Mouse (Mus musculus): ENCODE data around the gene Myb. TPM values are rescaled to one million over a fixed set of nuclear protein-coding genes. Genes with fewer than 3 reads are reported as not detected.

Gene Myb
- total and polyA plus RNA-seq, 3 experiments, result 11.1 to 24.0 (median 19.1) TPM

DNA sequence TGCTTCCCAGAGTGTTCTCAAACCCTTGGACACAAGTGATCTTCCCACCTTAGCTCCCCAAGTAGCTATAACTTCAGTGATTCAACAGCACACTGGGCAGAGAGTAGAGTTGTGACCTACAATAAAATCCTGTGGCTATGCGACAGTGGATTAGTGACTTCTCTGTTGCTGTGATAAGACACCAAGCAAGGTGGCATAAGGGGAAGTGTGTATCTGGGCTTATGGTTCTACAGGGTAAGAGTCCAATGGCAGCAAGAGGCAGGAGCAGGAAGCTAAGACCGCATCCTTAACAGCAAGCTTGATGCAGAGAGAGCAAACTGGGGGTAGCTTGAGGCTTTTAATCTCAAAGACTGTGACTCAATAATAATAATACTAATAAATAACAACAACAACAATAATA lies 52.0 kb downstream of the Myb start:
- Histone ChIP-seq H3K27ac (ENCODE audit: insufficient read depth, low read depth) (no peak overlapping the region), H3K9me3 (replicated peaks; ENCODE audit: low read length) (peaks cover 5% of the 10 kb centered on the region), H3K4me1 (ENCODE audit: control insufficient read depth in 1 of 2, insufficient read depth in 2 of 2) (peaks cover 10 to 30% of the 10 kb centered on the region in 2 experiments), H3K4me2 (ENCODE audit: insufficient read depth, low read depth, poor library complexity, severe bottlenecking) (no peak overlapping the region), H3K4me3 (replicated peaks in 1 of 3; ENCODE audit: low read depth in 2 of 3, low read length in 2 of 3, poor library complexity in 1 of 3) (no peak overlapping the region), H3K27me3 (replicated peaks) (no peaks in the 10 kb centered on the region), H3K36me3 (replicated peaks in 1 of 2; ENCODE audit: control insufficient read depth in 1 of 2, insufficient read depth in 1 of 2, low read length in 1 of 2) (no peaks in the 10 kb centered on the region), H3K79me2 (replicated peaks; ENCODE audit: control insufficient read depth, extremely low read depth, insufficient read depth, poor library complexity, severe bottlenecking) (no peaks in the 10 kb centered on the region), H3K9ac (ENCODE audit: insufficient read depth, low read depth) (no peak overlapping the region)
- in situ Hi-C loops (cut with MboI; ENCODE audit: low pct_ligation_motif_present, low pct_unique_long_range_greater_than_20kb, low sequenced_read_pairs) (no loop called here), dilution Hi-C loops (cut with MboI; ENCODE audit: extremely low pct_ligation_motif_present, extremely low pct_unique_long_range_greater_than_20kb, low sequenced_read_pairs) (no loop called here)
- DNase-seq (ENCODE audit: extremely low read depth), result no peak
- no peak for TF ChIP-seq HCFC1 (IDR thresholded peaks at IDR 0.05; ENCODE audit: low read depth, low read length)
- TF ChIP-seq MEF2A (IDR thresholded peaks at IDR 0.05; ENCODE audit: borderline replicate concordance, low read depth, low read length), result no peak
- TF ChIP-seq CTCF (conservative IDR thresholded peaks at IDR 0.05 in 1 of 2, IDR thresholded peaks at IDR 0.05 in 1 of 2; ENCODE audit: low read depth in 2 of 2, low read length in 2 of 2), result no peak
- TF ChIP-seq TCF12 (IDR thresholded peaks at IDR 0.05; ENCODE audit: low read depth, low read length), result no peak
- no peak for TF ChIP-seq KAT2A (IDR thresholded peaks at IDR 0.05; ENCODE audit: insufficient replicate concordance, low read length)
- TF ChIP-seq POLR2A (IDR thresholded peaks at IDR 0.05; ENCODE audit: low read depth, low read length), result no peak
- no peak for TF ChIP-seq ZMIZ1 (IDR thresholded peaks at IDR 0.05; ENCODE audit: low read depth, low read length)
- TF ChIP-seq MXI1 (IDR thresholded peaks at IDR 0.05; ENCODE audit: low read depth, low read length), result no peak
- no peak for TF ChIP-seq BHLHE40 (IDR thresholded peaks at IDR 0.05; ENCODE audit: low read depth, low read length)
- no peak for TF ChIP-seq JUN (IDR thresholded peaks at IDR 0.05; ENCODE audit: insufficient read depth, low read depth, low read length)
- TF ChIP-seq RCOR1 (conservative IDR thresholded peaks at IDR 0.05; ENCODE audit: low read depth, low read length), result no peak
- TF ChIP-seq IRF4 (IDR thresholded peaks at IDR 0.05; ENCODE audit: low read depth, low read length), result no peak

DNA sequence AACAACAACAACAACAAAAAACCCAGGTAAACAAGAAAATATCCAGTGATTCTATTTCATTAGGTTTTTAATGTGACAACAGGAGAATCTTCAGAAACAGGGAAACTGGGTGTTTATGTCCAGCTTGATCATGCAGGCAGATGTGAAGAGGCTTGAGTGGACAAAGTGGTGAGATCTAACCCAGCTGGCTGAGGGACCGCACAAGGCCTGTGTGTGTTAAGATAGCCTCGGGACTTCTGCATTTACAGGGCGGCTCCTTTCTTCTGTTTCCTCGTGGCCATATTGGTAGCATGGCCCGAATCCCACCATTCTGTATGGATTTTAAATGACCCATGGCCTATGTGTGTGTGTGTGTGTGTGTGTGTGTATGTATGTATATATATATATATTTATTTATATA lies 52.6 kb downstream of the Myb start:
- no peak overlapping the region for H3K4me2 ChIP-seq (ENCODE audit: insufficient read depth, low read depth, poor library complexity, severe bottlenecking)
- H3K4me3 ChIP-seq (replicated peaks in 1 of 3; ENCODE audit: low read depth in 2 of 3, low read length in 2 of 3, poor library complexity in 1 of 3), result no peak overlapping the region
- TF ChIP-seq EP300 (IDR thresholded peaks at IDR 0.05; ENCODE audit: low read length) (no peak), SMC3 (IDR thresholded peaks at IDR 0.05; ENCODE audit: low read depth, low read length) (no peak), RCOR1 (conservative IDR thresholded peaks at IDR 0.05; ENCODE audit: low read depth, low read length) (no peak), BHLHE40 (IDR thresholded peaks at IDR 0.05; ENCODE audit: low read depth, low read length) (no peak), POLR2A (IDR thresholded peaks at IDR 0.05; ENCODE audit: low read depth, low read length) (no peak), USF1 (IDR thresholded peaks at IDR 0.05; ENCODE audit: low read depth, low read length) (no peak), CHD2 (IDR thresholded peaks at IDR 0.05; ENCODE audit: low read length) (no peak), UBTF (IDR thresholded peaks at IDR 0.05; ENCODE audit: low read depth, low read length) (no peak), ZMIZ1 (IDR thresholded peaks at IDR 0.05; ENCODE audit: low read depth, low read length) (no peak), CTCF (conservative IDR thresholded peaks at IDR 0.05 in 1 of 2, IDR thresholded peaks at IDR 0.05 in 1 of 2; ENCODE audit: low read depth in 2 of 2, low read length in 2 of 2) (no peak), ETS1 (conservative IDR thresholded peaks at IDR 0.05; ENCODE audit: low read depth, low read length) (no peak), KAT2A (IDR thresholded peaks at IDR 0.05; ENCODE audit: insufficient replicate concordance, low read length) (no peak), GABPA (IDR thresholded peaks at IDR 0.05; ENCODE audit: insufficient replicate concordance, low read depth, low read length) (no peak), CHD1 (IDR thresholded peaks at IDR 0.05; ENCODE audit: low read depth, low read length) (no peak), E2F4 (IDR thresholded peaks at IDR 0.05; ENCODE audit: insufficient replicate concordance, low read depth, low read length) (no peak), MEF2A (IDR thresholded peaks at IDR 0.05; ENCODE audit: borderline replicate concordance, low read depth, low read length) (no peak), HCFC1 (IDR thresholded peaks at IDR 0.05; ENCODE audit: low read depth, low read length) (no peak), MYC (IDR thresholded peaks at IDR 0.05; ENCODE audit: low read depth, low read length) (no peak)
- H3K9me3 ChIP-seq (replicated peaks; ENCODE audit: low read length), result peaks cover 5% of the 10 kb centered on the region
- no peak for DNase-seq (ENCODE audit: extremely low read depth)
- no peak overlapping the region for H3K9ac ChIP-seq (ENCODE audit: insufficient read depth, low read depth)
- in situ Hi-C loops (cut with MboI; ENCODE audit: low pct_ligation_motif_present, low pct_unique_long_range_greater_than_20kb, low sequenced_read_pairs), result no loop called here
- H3K36me3 ChIP-seq (replicated peaks in 1 of 2; ENCODE audit: control insufficient read depth in 1 of 2, insufficient read depth in 1 of 2, low read length in 1 of 2), result no peaks in the 10 kb centered on the region
- no peaks in the 10 kb centered on the region for H3K79me2 ChIP-seq (replicated peaks; ENCODE audit: control insufficient read depth, extremely low read depth, insufficient read depth, poor library complexity, severe bottlenecking)
- dilution Hi-C loops (cut with MboI; ENCODE audit: extremely low pct_ligation_motif_present, extremely low pct_unique_long_range_greater_than_20kb, low sequenced_read_pairs), result no loop called here
- peaks cover 7 to 30% of the 10 kb centered on the region in 2 experiments for H3K4me1 ChIP-seq (ENCODE audit: control insufficient read depth in 1 of 2, insufficient read depth in 2 of 2)
- no peak overlapping the region for H3K27ac ChIP-seq (ENCODE audit: insufficient read depth, low read depth)
- no peaks in the 10 kb centered on the region for H3K27me3 ChIP-seq (replicated peaks)
